Comparison of ENCODE assay signal across 11 mouse cellular contexts in the genomic region with DNA sequence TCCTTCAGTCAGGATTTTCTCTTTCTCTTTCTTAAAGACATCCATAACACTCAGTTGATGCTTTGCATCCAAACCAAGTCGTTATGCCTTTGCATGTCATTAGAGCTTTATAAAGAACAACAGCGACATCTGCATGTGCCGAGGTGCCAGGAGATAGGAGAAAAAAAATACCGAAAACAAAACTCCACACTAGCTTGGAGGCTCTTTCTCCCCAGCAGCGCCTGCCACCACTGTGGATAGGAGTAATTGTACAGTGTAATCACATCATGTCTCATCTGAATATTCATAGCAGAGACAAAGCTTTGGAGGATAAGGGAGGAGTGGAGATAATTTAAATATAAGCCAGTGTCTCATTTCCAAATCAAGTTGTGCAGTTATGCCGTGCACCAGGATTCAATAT.
A peak's percentile ranks its signal among the peaks of the same experiment; 100 is the strongest.
DNase-seq lines count a peak whose midpoint lies in the region; ATAC-seq lines count a peak whose summit lies in the region.
"Had no signal": no experiment of that assay in that cellular context is flagged by ENCODE, and none has a peak within 500 bp of the region (broad histone marks: within the 10 kb centered on the region; RNA-seq: fewer than 3 reads in every experiment).

No protein-coding gene starts in this region.

- no peaks in the 10 kb centered on the region for H3K27me3 ChIP-seq in neural tube, embryonic 13.5 days
- H3K27me3 ChIP-seq: heart, embryonic 12.5 days; liver, embryonic 15.5 days; megakaryocyte, embryonic 14.5 days had no signal

- H3K4me1 ChIP-seq in neural tube, embryonic 13.5 days (replicated peaks) = peaks cover 39% of the 10 kb centered on the region
- H3K4me1 ChIP-seq: liver, embryonic 15.5 days; megakaryocyte, embryonic 14.5 days had no signal

- ATAC-seq in neural tube, embryonic 13.5 days (ENCODE audit: low read depth) = 0 out of 2 replicates have a peak, but pooled peaks have one; percentile 29
- ATAC-seq in cerebellum, adult (ENCODE audit: insufficient number of reproducible peaks, low FRiP score, low TSS enrichment) = no peak
- no peak for ATAC-seq in activated CD4-positive, CD25-positive, alpha-beta regulatory T cell, adult 4 months

- 38% methylated on average over 6 of the region's 6 CpGs for WGBS in neural tube, embryonic 13.5 days

- peak overlapping the region; percentile 83 for H3K9ac ChIP-seq in neural tube, embryonic 13.5 days
- H3K9ac ChIP-seq: heart, embryonic 12.5 days; liver, embryonic 15.5 days had no signal

- peak overlapping the region; percentile 66 for H3K4me2 ChIP-seq in neural tube, embryonic 13.5 days
- H3K4me2 ChIP-seq: heart, embryonic 12.5 days; liver, embryonic 15.5 days had no signal

- H3K9me3 ChIP-seq in neural tube, embryonic 13.5 days = no peaks in the 10 kb centered on the region
- H3K9me3 ChIP-seq: heart, embryonic 12.5 days; liver, embryonic 15.5 days had no signal

- H3K36me3 ChIP-seq in neural tube, embryonic 13.5 days = no peaks in the 10 kb centered on the region
- H3K36me3 ChIP-seq: heart, embryonic 12.5 days; liver, embryonic 15.5 days had no signal

- H3K4me3 ChIP-seq in neural tube, embryonic 13.5 days = peak overlapping the region; percentile 52
- H3K4me3 ChIP-seq: heart, embryonic 12.5 days; liver, embryonic 15.5 days; megakaryocyte, embryonic 14.5 days had no signal

- DNase-seq in layer of hippocampus, adult 18-20 months (ENCODE audit: low spot score in 2 of 2) = peak; percentile 11 to 30
- DNase-seq in layer of hippocampus, adult 8-10 months (ENCODE audit: low spot score in 2 of 2) = no peak
- DNase-seq in brain, adult 2 months (ENCODE audit: low read depth, low spot score) = peak; percentile 70
- DNase-seq in frontal cortex, postnatal 10 days (ENCODE audit: low spot score in 2 of 2) = peak; percentile 33 to 35
- no peak for DNase-seq in cerebellum, adult 18-20 months

- H3K27ac ChIP-seq in neural tube, embryonic 13.5 days (replicated peaks) = peak overlapping the region; percentile 93
- H3K27ac ChIP-seq: liver, embryonic 15.5 days had no signal

Comparison
In these comparisons a context has a peak if more than half of its experiments do, and no peak if none do; other contexts are left out.
1. DNase-seq: peak in layer of hippocampus, adult 18-20 months (2 of 2), brain, adult 2 months (single experiment) and frontal cortex, postnatal 10 days (2 of 2); none in layer of hippocampus, adult 8-10 months (0 of 2) and cerebellum, adult 18-20 months (0 of 2).